8 mouse cellular contexts compared by ENCODE assay signal in genomic region chr1:181143609-181143949, GRCm38 (mm10). TPM values are rescaled to one million over a fixed set of nuclear protein-coding genes. Genes with fewer than 3 reads are reported as not detected.
DNase-seq lines count a peak whose midpoint lies in the region; ATAC-seq and TF ChIP-seq lines count a peak whose summit lies in the region.

No protein-coding gene starts in this region.

- under 1% methylated on average over 12 of the region's 12 CpGs for WGBS in embryonic facial prominence, embryonic 12.5 days
- 0% methylated on average over 12 of the region's 12 CpGs for WGBS in intestine, embryonic 16.5 days

- H3K4me1 ChIP-seq in embryonic facial prominence, embryonic 12.5 days: peaks cover 12% of the 10 kb centered on the region; the same call in 1 of the 2 replicates
- peaks cover 16% of the 10 kb centered on the region for H3K4me1 ChIP-seq in intestine, embryonic 16.5 days (ENCODE audit: control insufficient read depth, insufficient read depth, low read length)

- no peak for TF ChIP-seq POLR2A in myocyte (IDR thresholded peaks at IDR 0.05; ENCODE audit: insufficient read length, low read depth)

- H3K36me3 ChIP-seq in embryonic facial prominence, embryonic 12.5 days: peaks cover 24% of the 10 kb centered on the region
- 0 out of 2 replicates have a peak, but pooled peaks cover 3% of the 10 kb centered on the region for H3K36me3 ChIP-seq in intestine, embryonic 16.5 days (ENCODE audit: control insufficient read depth, insufficient read depth, low read length)
- H3K36me3 ChIP-seq in myocyte (ENCODE audit: control insufficient read depth, insufficient read depth): peaks cover 21% of the 10 kb centered on the region

- H3K27ac ChIP-seq in left cerebral cortex, adult 2 months: peak overlapping the region; percentile 67; the same call in 1 of the 2 replicates
- peak overlapping the region; percentile 88; the same call in 1 of the 2 replicates for H3K27ac ChIP-seq in embryonic facial prominence, embryonic 12.5 days
- peak overlapping the region; percentile 81; the same call in 1 of the 2 replicates for H3K27ac ChIP-seq in intestine, embryonic 16.5 days (ENCODE audit: low read length)

- no peaks in the 10 kb centered on the region for H3K27me3 ChIP-seq in embryonic facial prominence, embryonic 12.5 days
- H3K27me3 ChIP-seq in intestine, embryonic 16.5 days (replicated peaks; ENCODE audit: control insufficient read depth, insufficient read depth, low read length): no peaks in the 10 kb centered on the region
- no peaks in the 10 kb centered on the region for H3K27me3 ChIP-seq in myocyte (ENCODE audit: control insufficient read depth, insufficient read depth, insufficient read length)

- TF ChIP-seq CTCF in left cerebral cortex, adult 2 months (IDR thresholded peaks at IDR 0.05): no peak

- H3K79me2 ChIP-seq in myocyte (ENCODE audit: control insufficient read depth, insufficient read depth): peaks cover 34% of the 10 kb centered on the region

- no peak for DNase-seq in left cerebral cortex, adult 2 months (ENCODE audit: extremely low spot score in 1 of 2, low spot score in 2 of 2)
- no peak for DNase-seq in left cerebral cortex, postnatal 4 days
- no peak for DNase-seq in gastrocnemius, postnatal 4 days (ENCODE audit: low spot score in 2 of 2)
- no peak for DNase-seq in gastrocnemius, postnatal 10 days
- DNase-seq in testis, postnatal 10 days (ENCODE audit: low spot score): no peak

- ATAC-seq in embryonic facial prominence, embryonic 12.5 days (ENCODE audit: insufficient number of reproducible peaks, insufficient read depth, low FRiP score, low TSS enrichment): 0 out of 2 replicates have a peak, but pooled peaks have one; percentile 5
- peak; percentile 29; the same call in 1 of the 2 replicates for ATAC-seq in intestine, embryonic 16.5 days

- H3K4me3 ChIP-seq in left cerebral cortex, adult 2 months: peak overlapping the region; percentile 61
- H3K4me3 ChIP-seq in embryonic facial prominence, embryonic 12.5 days: peak overlapping the region; percentile 83
- peak overlapping the region; percentile 90 for H3K4me3 ChIP-seq in intestine, embryonic 16.5 days (ENCODE audit: low read length)
- peak overlapping the region; percentile 78 for H3K4me3 ChIP-seq in myocyte

- peak overlapping the region; percentile 29 for H3ac ChIP-seq in myocyte (ENCODE audit: control insufficient read depth, insufficient read length)

- H3K9ac ChIP-seq in embryonic facial prominence, embryonic 12.5 days: peak overlapping the region; percentile 73
- peak overlapping the region; percentile 80 for H3K9ac ChIP-seq in intestine, embryonic 16.5 days (ENCODE audit: low read depth, low read length)

- peak overlapping the region; percentile 65 for H3K4me2 ChIP-seq in embryonic facial prominence, embryonic 12.5 days (replicated peaks)
- peak overlapping the region; percentile 69 for H3K4me2 ChIP-seq in intestine, embryonic 16.5 days (ENCODE audit: low read depth, low read length)
- peak overlapping the region; percentile 95 for H3K4me2 ChIP-seq in myocyte (ENCODE audit: low read depth)

- intact Hi-C loops in left cerebral cortex, adult 2 months (cut with DNase I): no loop called here
- intact Hi-C loops in left cerebral cortex, postnatal 4 days (cut with DNase I): no loop called here

- no peaks in the 10 kb centered on the region for H3K9me3 ChIP-seq in embryonic facial prominence, embryonic 12.5 days
- H3K9me3 ChIP-seq in intestine, embryonic 16.5 days (ENCODE audit: control insufficient read depth, low read length): no peaks in the 10 kb centered on the region

TF ChIP-seq in myocyte, 11 proteins besides CTCF, POLR2A, EP300 and RAD21:
- TF ChIP-seq MAX (IDR thresholded peaks at IDR 0.05; ENCODE audit: low read depth): no peak
- no peak for TF ChIP-seq MYOG (IDR thresholded peaks at IDR 0.05; ENCODE audit: control insufficient read depth in 1 of 3, insufficient read depth in 1 of 3, insufficient read length in 2 of 3, low read depth in 2 of 3)
- TF ChIP-seq REST (IDR thresholded peaks at IDR 0.05; ENCODE audit: insufficient read depth, insufficient read length): no peak
- no peak for TF ChIP-seq TCF3 (IDR thresholded peaks at IDR 0.05; ENCODE audit: insufficient read length, low read depth)
- TF ChIP-seq SRF (IDR thresholded peaks at IDR 0.05; ENCODE audit: control insufficient read depth, insufficient read length, low read depth): no peak
- no peak for TF ChIP-seq E2F4 (IDR thresholded peaks at IDR 0.05; ENCODE audit: insufficient read depth)
- no peak for TF ChIP-seq TCF12 (IDR thresholded peaks at IDR 0.05; ENCODE audit: insufficient read depth, poor library complexity, severe bottlenecking)
- TF ChIP-seq MYOD1 (IDR thresholded peaks at IDR 0.05; ENCODE audit: control insufficient read depth in 1 of 3, insufficient read length in 2 of 3, low read depth in 2 of 3): no peak
- TF ChIP-seq USF1 (IDR thresholded peaks at IDR 0.05; ENCODE audit: low read depth): no peak
- no peak for TF ChIP-seq CEBPB (IDR thresholded peaks at IDR 0.05; ENCODE audit: insufficient read depth, poor library complexity, severe bottlenecking)
- no peak for TF ChIP-seq POLR2AphosphoS2 (IDR thresholded peaks at IDR 0.05; ENCODE audit: insufficient read length, low read depth)
TF ChIP-seq in myocyte: peak in this region for 0.

RNA-seq across cellular contexts. Expression of gene Nvl, which starts 0.4 kb away (rescaled TPM):
- total RNA-seq in left cerebral cortex, adult 2 months (2021): 10 to 100 TPM; 34.4 to 36.5 TPM
- 10 to 100 TPM; 41.0 to 41.1 TPM for total RNA-seq in left cerebral cortex, postnatal 4 days (2021)
- 46.6 and 49.8 TPM in 2 replicates for polyA plus RNA-seq in embryonic facial prominence, embryonic 12.5 days (2016; fragmentation: Nextera tagmentation; extraction: Ambion mirVana)
- polyA plus RNA-seq in intestine, embryonic 16.5 days (2015; fragmentation: Nextera tagmentation; extraction: Ambion mirVana): 18.5 and 18.9 TPM in 2 replicates
- polyA plus RNA-seq in myocyte (2012; fragmentation: generic; extraction: Trizol): 7.8 TPM
- 10 to 100 TPM; 14.9 to 16.8 TPM for total RNA-seq in gastrocnemius, postnatal 4 days (2021)
- 10 to 100 TPM in 1 of 2 experiments, 1 to 10 TPM in 1; 9.2 to 12.5 TPM for total RNA-seq in gastrocnemius, postnatal 10 days (2021)

RNA-seq across cellular contexts. Expression of gene Cnih4, which starts 0.9 kb away (rescaled TPM):
- 10 to 100 TPM; 27.3 to 29.0 TPM for total RNA-seq in left cerebral cortex, adult 2 months (2021)
- 10 to 100 TPM; 22.7 to 23.1 TPM for total RNA-seq in left cerebral cortex, postnatal 4 days (2021)
- polyA plus RNA-seq in embryonic facial prominence, embryonic 12.5 days (2016; fragmentation: Nextera tagmentation; extraction: Ambion mirVana): 79.4 and 88.8 TPM in 2 replicates
- polyA plus RNA-seq in intestine, embryonic 16.5 days (2015; fragmentation: Nextera tagmentation; extraction: Ambion mirVana): 136 and 142 TPM in 2 replicates
- polyA plus RNA-seq in myocyte (2012; fragmentation: generic; extraction: Trizol): 56.8 TPM
- 10 to 100 TPM; 29.6 to 31.2 TPM for total RNA-seq in gastrocnemius, postnatal 4 days (2021)
- 10 to 100 TPM; 27.5 to 30.9 TPM for total RNA-seq in gastrocnemius, postnatal 10 days (2021)
